Mouse (Mus musculus): Measurements from ENCODE around the gene Ccdc47.

Gene Ccdc47

GRCm38 (mm10) chr11:106160841-106161721 lies 55.1 kb downstream of the Ccdc47 start, which contains the start of the genes Gm10840 and Limd2:
Gene Gm10840, plus strand, starts transcription at chr11:106160850.
Gene Limd2, minus strand, starts transcription at chr11:106160860.
- DNase-seq (ENCODE audit: low read depth, low spot score) = peak; percentile 64

- DNase-seq (ENCODE audit: low read depth, low spot score) = peak; percentile 62
These were observed 56.0 kb downstream of the Ccdc47 start for GRCm38 (mm10) chr11:106159921-106160840.

- DNase-seq (ENCODE audit: low read depth, low spot score) = peak; percentile 22
These were observed 56.8 kb downstream of the Ccdc47 start for GRCm38 (mm10) chr11:106159216-106159920.

GRCm38 (mm10) chr11:106158930-106159215 lies 57.3 kb downstream of the Ccdc47 start:
- peak; percentile 15 for DNase-seq (ENCODE audit: low read depth, low spot score)

- DNase-seq (ENCODE audit: low read depth, low spot score) = no peak
These were observed 57.8 kb downstream of the Ccdc47 start for GRCm38 (mm10) chr11:106158081-106158929.

GRCm38 (mm10) chr11:106157154-106157553 lies 59.0 kb downstream of the Ccdc47 start:
- no peak for DNase-seq (ENCODE audit: low read depth, low spot score)

GRCm38 (mm10) chr11:106156257-106156656 lies 59.9 kb downstream of the Ccdc47 start:
- no peak for DNase-seq (ENCODE audit: low read depth, low spot score)

- DNase-seq (ENCODE audit: low read depth, low spot score) = no peak
These were observed 60.4 kb downstream of the Ccdc47 start for GRCm38 (mm10) chr11:106155761-106156160.

GRCm38 (mm10) chr11:106154770-106155169 lies 61.4 kb downstream of the Ccdc47 start:
- no peak for DNase-seq (ENCODE audit: low read depth, low spot score)

- DNase-seq (ENCODE audit: low read depth, low spot score) = no peak
These were observed 62.1 kb downstream of the Ccdc47 start for GRCm38 (mm10) chr11:106154091-106154490.

GRCm38 (mm10) chr11:106152132-106152531 lies 64.0 kb downstream of the Ccdc47 start:
- DNase-seq (ENCODE audit: low read depth, low spot score) = no peak

- DNase-seq (ENCODE audit: low read depth, low spot score) = no peak
These were observed 64.9 kb downstream of the Ccdc47 start for GRCm38 (mm10) chr11:106151219-106151618.

Data from ZHBTc4 (cell line).